Mouse (Mus musculus): ENCODE measurements at regions not wholly inside any gene's neighbourhood (a gene's known extent, or its start where the extent isn't known, plus 50 kb on each side); places are given as distances from the start of the nearest gene placed in this dataset.

DNA sequence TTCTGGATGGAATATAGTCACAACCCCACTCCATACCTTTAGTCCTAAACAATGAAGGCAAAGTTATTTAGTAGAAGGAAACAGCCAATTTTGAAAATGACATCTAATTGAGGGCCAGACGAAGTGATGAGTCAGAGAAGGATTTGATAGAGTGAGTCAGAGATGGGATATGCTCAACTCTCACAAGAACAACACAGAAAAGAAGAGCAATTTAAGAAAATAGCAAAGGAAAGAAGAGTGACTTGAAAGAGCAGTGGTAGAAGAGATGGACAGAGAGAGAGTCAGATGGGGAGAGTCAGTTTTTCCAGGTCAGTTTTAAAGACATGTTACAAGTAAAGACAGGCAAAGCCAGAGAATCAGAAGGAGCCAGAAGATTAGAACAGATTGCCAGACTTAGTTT lies 758.6 kb upstream of the Msl3l2 start:
- Histone ChIP-seq H3K9ac (no peak overlapping the region), H3K4me3 (replicated peaks) (no peak overlapping the region), H3K27ac (no peak overlapping the region), H3K4me2 (no peak overlapping the region), H3K36me3 (no peaks in the 10 kb centered on the region), H3K4me1 (no peaks in the 10 kb centered on the region), H3K27me3 (no peaks in the 10 kb centered on the region), H3K9me3 (replicated peaks) (no peaks in the 10 kb centered on the region)
- ATAC-seq (replicated peaks; ENCODE audit: low FRiP score) = no peak
- WGBS = 85% methylated on average over 1 of the region's 1 CpGs
